Mouse (Mus musculus): ENCODE results near the gene Eci2. TPM values are rescaled to one million over a fixed set of nuclear protein-coding genes. Genes with fewer than 3 reads are reported as not detected.
"Not testable (repeated sequence)": the region's sequence is repeated elsewhere in the genome, so short reads cannot be mapped to it uniquely, and the experiment has no call there.

Gene Eci2
- total RNA-seq, 2 experiments from 2014 or later: 254 to 255 TPM

DNA sequence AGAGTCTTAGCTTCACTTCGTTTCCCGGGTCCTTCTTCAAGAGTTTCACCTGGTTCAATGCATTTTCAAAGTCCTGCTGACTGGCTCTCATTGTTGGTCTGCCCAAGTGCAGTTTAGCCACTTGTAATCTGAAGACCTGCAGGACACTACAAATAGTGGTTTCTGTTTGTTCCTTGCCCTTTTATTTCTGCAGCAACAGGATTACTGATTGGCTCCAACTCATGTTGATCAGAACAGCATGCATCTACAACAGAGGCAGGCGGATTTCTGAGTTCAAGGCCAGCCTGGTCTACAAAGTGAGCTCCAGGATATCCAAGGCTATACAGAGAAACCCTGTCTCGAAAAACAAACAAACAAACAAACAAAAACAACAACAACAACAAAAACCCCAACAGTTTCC lies 33.8 kb downstream of the Eci2 start:
- DNase-seq: no peak

DNA sequence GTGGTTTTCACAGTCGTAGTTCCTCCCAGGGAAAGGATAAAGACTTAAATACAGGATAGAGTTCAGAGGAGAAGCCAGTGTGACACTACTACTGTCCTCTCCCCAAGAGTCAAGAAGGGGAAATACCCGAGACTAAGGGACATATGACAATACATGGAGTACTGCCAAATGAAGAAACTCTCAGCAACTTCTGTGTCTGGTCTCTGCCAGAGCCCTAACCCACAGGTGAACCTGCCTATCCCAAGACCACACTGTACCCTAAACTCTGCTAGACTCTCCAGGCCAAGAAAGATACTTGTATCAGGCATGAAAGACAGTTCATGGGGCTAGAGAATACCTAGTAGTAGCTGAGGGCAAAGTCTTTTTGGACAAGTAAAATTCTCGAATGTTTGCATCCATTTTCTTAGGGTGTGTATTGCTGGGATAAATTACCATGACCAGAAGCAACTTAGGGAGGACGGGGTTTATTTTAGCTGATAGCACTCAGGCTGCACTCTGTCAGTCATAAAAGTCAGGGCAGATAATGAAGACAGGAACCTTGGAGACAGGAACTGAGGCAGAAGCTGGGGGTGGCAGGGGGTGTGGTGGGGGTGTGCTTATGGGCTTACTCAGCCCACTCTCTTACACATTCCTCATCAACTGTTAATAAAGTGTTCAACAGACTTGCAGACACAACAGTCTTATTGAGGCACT lies 35.2 kb downstream of the Eci2 start:
- no peak for DNase-seq

- DNase-seq: not testable (repeated sequence)
Observed at GRCm38 (mm10) chr13:34983479-34983878, 43.4 kb downstream of the Eci2 start.

DNA sequence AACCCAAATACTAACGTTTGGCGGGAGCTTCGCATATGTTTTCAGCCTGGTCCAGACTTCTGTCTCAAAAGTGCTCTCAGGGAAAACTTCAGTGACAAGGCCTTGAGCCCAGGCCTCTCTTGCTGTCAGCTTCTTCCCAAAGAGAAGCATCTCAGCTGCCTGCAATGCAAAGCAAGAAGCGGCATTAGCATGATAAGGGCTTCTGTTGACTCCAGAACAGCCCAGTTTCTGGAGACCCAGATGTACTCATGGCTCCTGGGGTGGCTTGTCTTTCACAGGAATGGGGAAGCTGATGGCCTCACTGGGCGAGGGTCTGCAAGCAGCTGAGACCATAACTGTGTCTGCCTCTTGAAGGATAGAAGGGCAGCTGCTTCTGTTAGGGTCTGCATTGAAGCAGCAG lies 48.3 kb downstream of the Eci2 start:
- not testable (repeated sequence) for DNase-seq

DNA sequence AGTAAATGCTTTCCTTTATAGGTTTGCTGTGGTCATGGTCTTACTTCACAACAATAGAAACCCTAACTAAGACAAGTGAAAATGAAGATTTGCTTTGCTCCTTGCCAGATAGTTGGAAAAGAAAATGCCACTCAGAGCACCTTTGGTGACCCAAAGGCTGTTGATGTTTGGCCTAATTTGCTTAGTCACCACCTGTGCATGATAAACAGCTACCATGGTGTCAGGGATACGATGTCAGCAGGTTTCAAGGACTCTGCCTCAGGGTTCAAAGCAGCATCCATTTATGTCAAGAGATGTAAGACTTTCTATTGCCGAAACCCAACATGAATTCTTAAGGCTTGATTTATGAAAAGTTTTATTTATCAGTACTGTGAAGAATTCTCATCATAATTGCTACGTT lies 49.5 kb downstream of the Eci2 start:
- no peak for DNase-seq

DNA sequence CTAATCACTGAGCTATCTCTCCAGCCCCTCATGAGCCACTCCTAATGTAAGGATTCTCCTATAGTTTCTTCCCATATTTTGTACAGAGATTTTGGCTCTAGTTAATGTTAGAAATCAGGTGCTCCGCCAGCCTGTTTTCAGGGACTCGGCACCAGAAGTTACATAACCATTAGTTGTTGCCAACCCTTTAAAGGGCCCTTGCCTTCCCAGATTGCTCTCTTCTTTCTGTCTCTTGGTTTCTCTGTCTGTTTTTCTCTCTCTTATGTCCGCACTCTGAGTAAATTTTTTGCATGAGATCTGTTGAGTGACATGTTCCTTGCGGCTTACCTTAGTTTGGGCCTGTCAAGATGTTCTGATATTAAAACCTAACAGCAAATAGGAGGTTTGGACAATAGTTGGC lies 50.8 kb downstream of the Eci2 start:
- DNase-seq: peak; percentile 23

GRCm38 (mm10) chr13:34973770-34974169 lies 53.1 kb downstream of the Eci2 start:
- DNase-seq: no peak

DNA sequence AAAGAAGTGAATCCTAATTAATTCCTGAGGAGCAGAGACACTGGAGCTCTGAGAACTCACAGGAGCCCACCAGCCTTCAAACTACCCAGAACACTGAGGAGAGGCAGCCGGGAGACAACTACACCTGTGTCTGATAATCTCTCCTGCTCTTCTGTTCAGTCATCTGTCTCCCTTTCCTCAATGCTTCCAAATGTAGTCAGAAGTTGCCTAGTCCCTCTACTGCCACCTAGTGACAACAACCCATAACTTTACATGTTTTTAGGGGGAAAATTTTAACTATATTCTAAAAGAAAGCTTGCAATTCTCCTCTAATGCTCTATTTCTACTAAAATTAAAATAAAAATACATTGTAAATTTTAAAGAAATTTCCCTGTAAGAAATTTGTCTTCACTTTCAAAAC lies 53.7 kb downstream of the Eci2 start:
- DNase-seq: no peak

DNA sequence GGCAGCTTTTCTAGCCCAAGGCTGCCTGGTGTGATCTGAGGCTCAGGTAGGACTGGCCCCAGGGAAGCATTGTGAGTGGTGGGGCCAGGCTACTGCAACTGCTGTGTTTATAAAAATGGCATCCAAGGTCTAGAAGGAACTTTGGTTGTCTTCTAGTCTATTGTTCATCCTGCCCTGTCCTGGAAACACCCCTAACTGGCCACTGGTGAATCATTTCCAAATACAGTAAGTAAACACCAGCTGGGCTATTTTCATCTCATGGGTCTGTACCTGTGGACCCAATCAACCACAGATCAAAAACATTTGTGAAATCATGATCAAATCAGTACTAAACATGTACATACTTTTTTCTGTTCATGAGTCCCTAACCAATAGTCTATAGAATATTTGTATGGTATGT lies 54.4 kb downstream of the Eci2 start:
- not testable (repeated sequence) for DNase-seq

DNA sequence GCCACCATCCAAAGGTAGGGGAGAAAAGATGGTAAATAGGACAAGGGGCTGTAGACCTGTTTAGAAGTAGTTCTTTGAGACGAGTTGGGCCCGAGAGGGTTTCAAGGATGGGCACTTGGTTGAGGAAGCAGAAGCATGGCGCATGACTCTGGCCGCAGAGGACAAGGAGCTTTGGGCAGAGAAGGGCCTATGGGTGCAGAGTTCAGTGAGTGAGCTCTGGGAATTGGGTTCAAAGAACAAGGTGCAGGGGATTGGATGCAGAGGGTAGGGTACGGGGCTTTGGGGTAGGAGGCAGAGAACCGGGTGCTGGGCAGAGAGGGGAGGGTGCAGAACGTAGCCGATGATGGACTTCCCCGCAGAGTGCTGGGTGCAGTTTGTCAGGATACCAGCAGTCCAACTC lies 61.2 kb downstream of the Eci2 start:
- DNase-seq: not testable (repeated sequence)

GRCm38 (mm10) chr13:34964866-34965265 lies 62.0 kb downstream of the Eci2 start:
- DNase-seq: no peak

GRCm38 (mm10) chr13:34964419-34964818 lies 62.5 kb downstream of the Eci2 start:
- peak; percentile 6 for DNase-seq

- DNase-seq: peak; percentile 53
Observed at GRCm38 (mm10) chr13:34963511-34964397, 63.1 kb downstream of the Eci2 start, which contains the start of gene Eci3. Gene Eci3 (minus strand): TSS chr13:34963810.

- DNase-seq: no peak
Observed at GRCm38 (mm10) chr13:34960996-34961770, 65.7 kb downstream of the Eci2 start.

- not testable (repeated sequence) for DNase-seq
Observed at GRCm38 (mm10) chr13:34958158-34958557, 68.7 kb downstream of the Eci2 start.

DNA sequence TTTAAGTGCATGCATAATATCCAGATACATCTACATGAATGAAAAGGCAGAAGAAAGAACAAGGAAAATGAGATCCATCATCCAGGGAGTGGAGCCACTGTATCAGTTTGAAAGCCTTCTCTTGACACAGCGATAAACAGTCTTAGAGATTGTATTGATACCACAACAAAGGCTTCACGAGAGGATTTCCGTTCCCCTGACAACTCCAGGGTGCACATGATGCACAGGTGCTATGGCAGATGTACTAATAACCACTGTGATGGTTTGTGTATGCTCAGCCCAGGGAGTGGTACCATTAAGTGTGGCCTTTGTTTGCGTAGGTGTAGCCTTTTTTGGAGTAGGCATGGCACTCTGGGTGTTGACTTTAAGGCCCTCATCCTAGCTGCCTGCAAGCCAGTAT lies 70.0 kb downstream of the Eci2 start:
- DNase-seq: no peak

GRCm38 (mm10) chr13:34951437-34951836 lies 75.5 kb downstream of the Eci2 start:
- DNase-seq: not testable (repeated sequence)

GRCm38 (mm10) chr13:34942370-34942769 lies 84.5 kb downstream of the Eci2 start:
- no peak for DNase-seq

GRCm38 (mm10) chr13:34934931-34935644 lies 91.8 kb downstream of the Eci2 start:
- DNase-seq: no peak

Measured in adrenal gland, postnatal 10 days (tissue).